Mouse (Mus musculus) G1E (cell line): ENCODE measurements around the gene Lgals9. TPM values are rescaled to one million over a fixed set of nuclear protein-coding genes. Genes with fewer than 3 reads are reported as not detected.
"Not testable (repeated sequence)": the region's sequence is repeated elsewhere in the genome, so short reads cannot be mapped to it uniquely, and the experiment has no call there.

Experiments
- ATAC-seq: 2 replicates; pipeline ENCODE4 v1.8.0; 2016; ENCODE audit warnings: mild to moderate bottlenecking; ENCODE audit not compliant: insufficient number of reproducible peaks, poor library complexity, low FRiP score, severe bottlenecking; ENCODE audit errors: extremely low read depth
- DNase-seq: peaks from one replicate; pipeline ENCODE4 v3.0.0; 2012; ENCODE audit warnings: low spot score
- H3K27me3 ChIP-seq: 2 replicates; pipeline ENCODE4 v1.6.1; 2012; ENCODE audit warnings: mild to moderate bottlenecking, low read length, inconsistent platforms; ENCODE audit not compliant: insufficient read depth
- H3K36me3 ChIP-seq: replicated peaks from 2 replicates; pipeline ENCODE3; 2012; ENCODE audit warnings: mild to moderate bottlenecking, inconsistent platforms
- H3K4me1 ChIP-seq: 2 replicates; pipeline ENCODE4 v1.6.1; 2012; ENCODE audit warnings: low read depth, low read length, inconsistent platforms, mixed read lengths; ENCODE audit not compliant: insufficient read depth
- H3K4me3 ChIP-seq: 2 replicates; pipeline ENCODE4 v1.5.1; 2012; ENCODE audit warnings: low read depth, mild to moderate bottlenecking, inconsistent platforms, low read length, moderate library complexity, mixed read lengths
- H3K9me3 ChIP-seq: replicated peaks from 2 replicates; pipeline ENCODE4 v1.6.1; 2012; ENCODE audit warnings: inconsistent platforms
- CTCF ChIP-seq: IDR thresholded peaks from 2 replicates; pipeline ENCODE4 v1.5.1; 2012; ENCODE audit warnings: low read depth, low read length, inconsistent platforms, mixed read lengths
- GATA1 ChIP-seq: IDR thresholded peaks from 2 replicates; pipeline ENCODE4 v1.6.1; 2012; ENCODE audit warnings: borderline replicate concordance, low read length, inconsistent platforms, mixed read lengths
- GATA2 ChIP-seq: IDR thresholded peaks from 2 replicates; pipeline ENCODE4 v1.6.1; 2012; ENCODE audit warnings: low read depth, low read length, inconsistent platforms, borderline replicate concordance
- POLR2AphosphoS5 ChIP-seq: IDR thresholded peaks from 2 replicates; pipeline ENCODE4 v1.6.1; 2012; ENCODE audit warnings: low read depth, low read length, inconsistent platforms; ENCODE audit not compliant: insufficient replicate concordance
- TAL1 ChIP-seq: conservative IDR thresholded peaks from 2 replicates; pipeline ENCODE4 v1.6.1; 2012; ENCODE audit warnings: low read depth, low read length, inconsistent platforms, mixed read lengths
- polyA plus RNA-seq: library from polyadenylated mRNA; stranded (reverse); fragments of >175 nt; gene quantifications from 2 replicates; pipeline ENCODE4 v1.2.3, GENCODE M21; 2012
- total RNA-seq, 2 experiments: library from RNA; stranded (forward) in 1 of 2; stranded (reverse) in 1 of 2; fragments of 200-1000 nt in 1 of 2; fragments of >200 nt in 1 of 2; fragmentation: Nextera tagmentation in 1 of 2; gene quantifications; 2 replicates each; pipeline ENCODE4 v1.2.3; 2014 to 2017

Gene Lgals9
- total and polyA plus RNA-seq, 3 experiments, result 41.2 to 786 (median 183) TPM

GRCm38 (mm10) chr11:79008007-79008775 is 23.4 kb upstream of the Lgals9 start:
- ATAC-seq (no peak), DNase-seq (no peak)
- Histone ChIP-seq H3K9me3 (no peaks in the 10 kb centered on the region; the same call in 1 of the 2 replicates), H3K27me3 (no peaks in the 10 kb centered on the region), H3K4me1 (peaks cover 47% of the 10 kb centered on the region), H3K4me3 (no peak overlapping the region), H3K36me3 (no peaks in the 10 kb centered on the region)
- no peak for TF ChIP-seq CTCF
- TF ChIP-seq GATA1, result no peak
- no peak for TF ChIP-seq POLR2AphosphoS5
- no peak for TF ChIP-seq TAL1
- no peak for TF ChIP-seq GATA2

GRCm38 (mm10) chr11:79007356-79007755 is 22.6 kb upstream of the Lgals9 start:
- H3K27me3 ChIP-seq, DNase-seq, H3K9me3 ChIP-seq, H3K4me3 ChIP-seq, ATAC-seq, H3K36me3 ChIP-seq: not testable (repeated sequence)
- H3K4me1 ChIP-seq, result peaks cover 55% of the 10 kb centered on the region

GRCm38 (mm10) chr11:79006417-79006816 is 21.7 kb upstream of the Lgals9 start:
- ATAC-seq (no peak), DNase-seq (no peak)
- Histone ChIP-seq H3K27me3 (no peaks in the 10 kb centered on the region), H3K9me3 (no peaks in the 10 kb centered on the region), H3K4me1 (peaks cover 64% of the 10 kb centered on the region), H3K36me3 (no peaks in the 10 kb centered on the region), H3K4me3 (no peak overlapping the region)
- TF ChIP-seq GATA1 (no peak), GATA2 (no peak), TAL1 (no peak), POLR2AphosphoS5 (no peak), CTCF (no peak)

- no peak overlapping the region for H3K4me3 ChIP-seq
- H3K36me3 ChIP-seq, result no peaks in the 10 kb centered on the region
- DNase-seq (no peak), ATAC-seq (no peak)
- TF ChIP-seq GATA2 (no peak), CTCF (no peak), GATA1 (no peak), POLR2AphosphoS5 (no peak), TAL1 (no peak)
- H3K9me3 ChIP-seq, result no peaks in the 10 kb centered on the region
- no peaks in the 10 kb centered on the region for H3K27me3 ChIP-seq
- H3K4me1 ChIP-seq, result peaks cover 64% of the 10 kb centered on the region
Observed at GRCm38 (mm10) chr11:79005578-79006394, 21.0 kb upstream of the Lgals9 start.

GRCm38 (mm10) chr11:79003769-79004638 is 19.3 kb upstream of the Lgals9 start:
- ATAC-seq (no peak), DNase-seq (no peak)
- Histone ChIP-seq H3K4me1 (peaks cover 67% of the 10 kb centered on the region), H3K27me3 (no peaks in the 10 kb centered on the region), H3K9me3 (no peaks in the 10 kb centered on the region), H3K4me3 (peak overlapping the region; percentile 27; the same call in 1 of the 2 replicates), H3K36me3 (no peaks in the 10 kb centered on the region)
- no peak for TF ChIP-seq TAL1
- no peak for TF ChIP-seq CTCF
- TF ChIP-seq POLR2AphosphoS5, result no peak
- no peak for TF ChIP-seq GATA2
- no peak for TF ChIP-seq GATA1

GRCm38 (mm10) chr11:79003053-79003768 is 18.5 kb upstream of the Lgals9 start:
- TF ChIP-seq POLR2AphosphoS5 (no peak), GATA1 (no peak), CTCF (no peak), GATA2 (no peak), TAL1 (no peak)
- Histone ChIP-seq H3K36me3 (no peaks in the 10 kb centered on the region), H3K4me1 (peaks cover 67% of the 10 kb centered on the region), H3K4me3 (no peak overlapping the region; the same call in 1 of the 2 replicates), H3K9me3 (no peaks in the 10 kb centered on the region), H3K27me3 (no peaks in the 10 kb centered on the region)
- ATAC-seq (peak; percentile 74), DNase-seq (no peak)
